Mouse (Mus musculus) retina, embryonic 14.5 days (tissue): ENCODE measurements at regions not wholly inside any gene's neighbourhood (a gene's known extent, or its start where the extent isn't known, plus 50 kb on each side); places are given as distances from the start of the nearest gene placed in this dataset.

Experiments used
- DNase-seq: peaks from one replicate; pipeline ENCODE4 v3.0.0-alpha.2; 2015; ENCODE audit warnings: low spot score

GRCm38 (mm10) chr13:52152221-52152620 is 305.7 kb downstream of the Gadd45g start:
- DNase-seq: no peak

DNA sequence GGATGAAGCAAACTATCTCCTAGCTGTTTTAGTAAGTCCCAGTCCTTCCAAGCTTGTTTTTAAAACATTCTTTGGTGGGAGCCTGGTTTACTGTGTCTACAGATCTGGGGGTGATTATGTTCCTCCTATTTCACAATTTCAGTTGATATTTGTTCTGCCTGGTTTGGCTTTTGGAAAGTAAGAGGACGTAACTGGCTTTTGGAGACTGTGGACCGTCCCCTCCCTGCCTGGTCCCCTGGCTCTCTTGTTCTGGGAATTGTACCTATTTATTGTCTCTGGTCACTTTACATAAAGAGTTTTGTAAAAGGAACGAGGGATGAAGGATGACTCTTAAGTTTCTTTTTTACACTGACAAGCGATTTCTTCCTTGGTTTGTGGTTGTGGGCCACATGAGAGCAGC is 306.6 kb downstream of the Gadd45g start:
- DNase-seq: no peak

DNA sequence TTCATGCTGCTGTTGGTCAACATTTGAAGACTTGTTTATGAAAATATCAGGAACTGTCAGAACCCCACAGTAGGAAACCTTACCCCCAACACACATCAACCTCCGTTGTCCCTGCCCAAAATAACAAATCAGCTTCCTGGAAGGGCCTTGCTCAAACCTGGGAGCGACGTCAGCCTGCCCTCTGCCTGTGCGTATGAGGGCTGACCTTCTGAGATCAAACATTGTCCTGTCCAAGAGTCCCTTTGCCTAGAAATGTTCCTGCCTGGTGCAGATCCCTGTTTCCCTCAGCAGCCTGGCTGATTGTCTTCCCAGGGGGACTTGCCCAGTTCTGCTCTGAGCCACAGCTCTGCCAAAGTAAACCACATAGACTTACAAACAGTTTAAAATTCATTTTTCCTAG is 307.1 kb downstream of the Gadd45g start:
- DNase-seq: no peak

DNA sequence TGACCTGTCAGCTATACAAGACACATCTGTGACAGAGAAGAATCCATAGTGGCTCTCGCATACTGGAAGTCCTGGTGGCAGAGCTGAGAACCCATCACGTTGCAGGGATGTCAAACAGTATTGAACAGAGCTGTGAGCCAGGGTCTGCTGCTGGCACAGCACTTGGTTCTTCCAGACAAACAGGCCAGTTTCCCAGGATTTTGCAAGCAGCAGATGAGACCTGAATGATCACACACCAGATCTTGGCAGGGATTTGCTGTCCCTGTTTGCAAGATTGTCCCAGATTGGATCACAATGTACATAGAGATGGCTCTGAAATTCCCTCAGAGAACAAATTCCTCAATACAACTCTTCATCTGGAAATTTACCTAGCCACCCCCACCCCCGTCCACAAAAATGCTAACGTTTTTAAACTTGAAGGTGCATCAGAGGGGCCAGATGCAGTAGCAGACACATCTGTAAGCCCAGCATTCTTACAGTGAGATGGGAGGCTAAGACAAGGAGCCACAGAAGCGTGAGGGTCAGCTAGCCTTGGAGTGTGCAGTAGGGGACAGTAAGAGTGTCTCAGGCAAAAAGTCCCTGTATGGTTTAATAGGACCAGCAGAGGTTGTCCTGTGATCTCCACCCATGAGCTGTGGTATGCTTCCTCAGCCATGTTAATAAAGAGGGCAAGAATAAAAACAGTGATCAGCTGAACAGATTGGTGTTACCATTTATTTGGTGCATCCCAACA is 307.8 kb downstream of the Gadd45g start:
- no peak for DNase-seq

DNA sequence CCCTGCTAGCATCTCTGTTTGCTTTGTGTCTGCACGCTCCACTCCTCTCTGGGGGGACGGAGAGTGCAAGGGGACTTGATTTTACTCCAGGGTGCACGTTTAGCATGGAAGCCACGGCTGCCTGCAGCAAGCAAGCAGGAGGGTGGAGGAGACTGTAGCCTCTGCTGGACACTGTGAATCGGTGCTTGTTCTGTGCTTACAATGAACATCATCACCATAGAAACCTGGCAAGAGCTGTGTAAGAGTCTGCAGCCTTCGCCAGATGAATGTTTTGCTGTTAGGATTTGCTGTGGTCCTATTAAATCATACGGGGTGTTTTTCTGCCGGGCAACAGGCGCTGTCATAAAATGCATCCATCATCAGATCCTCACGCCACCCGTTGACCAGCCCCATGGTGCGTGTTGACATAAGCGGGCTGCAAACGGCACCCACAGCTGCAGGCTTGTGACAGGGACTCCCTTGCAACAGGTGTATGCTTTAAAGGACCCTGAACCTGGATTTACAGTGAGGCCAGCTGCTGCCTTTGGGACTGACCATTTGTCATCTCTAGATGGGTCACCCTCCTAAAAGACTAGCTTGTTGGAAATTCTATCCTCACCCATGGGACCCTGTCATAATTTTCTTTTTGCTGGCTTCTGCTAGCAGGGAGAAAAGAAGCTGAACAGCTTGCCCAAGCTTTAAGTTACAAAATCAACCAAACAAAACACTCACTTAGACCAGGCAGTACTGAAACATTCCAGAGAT is 308.5 kb downstream of the Gadd45g start:
- no peak for DNase-seq

DNA sequence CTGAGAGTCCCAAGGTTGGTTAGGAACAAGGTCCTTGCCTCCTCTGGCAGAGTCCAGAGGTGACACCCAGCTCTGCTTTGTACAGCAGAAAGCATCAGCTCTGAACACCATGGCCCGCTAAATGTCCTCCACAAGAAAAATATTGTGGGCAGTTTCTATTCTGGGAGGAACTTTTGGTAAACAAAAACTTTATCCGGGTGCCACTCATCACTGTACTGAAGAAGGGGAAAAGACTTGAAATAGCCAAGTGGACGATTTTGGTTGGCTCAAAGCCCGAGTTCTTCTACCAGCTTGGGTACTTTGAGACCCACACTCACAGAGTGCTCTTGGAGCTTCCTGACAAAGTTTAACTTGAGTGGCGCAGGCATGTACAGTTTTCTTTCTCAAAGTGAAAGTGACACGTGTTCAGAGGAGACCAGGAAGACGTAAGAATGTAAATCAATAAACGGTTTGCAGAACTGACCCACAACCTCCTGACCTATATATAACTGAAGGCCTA is 309.2 kb downstream of the Gadd45g start:
- DNase-seq: no peak

GRCm38 (mm10) chr13:52162676-52163075 is 316.2 kb downstream of the Gadd45g start:
- DNase-seq: no peak

DNA sequence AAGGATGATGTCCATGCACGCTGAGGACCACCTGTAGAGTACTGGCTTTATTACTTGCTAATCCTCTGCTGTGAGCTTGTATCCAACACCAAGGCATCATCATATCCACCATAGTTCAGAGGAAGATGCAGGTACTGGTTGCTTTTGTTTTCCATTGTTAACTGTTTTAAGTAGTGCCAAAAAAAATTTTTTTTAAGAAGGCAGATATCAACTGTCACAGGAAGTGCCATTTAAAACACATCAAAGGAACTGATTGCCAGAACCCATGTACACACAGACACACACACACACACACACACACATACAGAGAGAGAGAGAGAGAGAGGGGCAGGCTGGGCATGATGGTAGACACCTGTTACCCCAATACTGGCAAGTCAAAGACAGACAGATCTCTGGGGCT is 319.1 kb downstream of the Gadd45g start:
- no peak for DNase-seq

DNA sequence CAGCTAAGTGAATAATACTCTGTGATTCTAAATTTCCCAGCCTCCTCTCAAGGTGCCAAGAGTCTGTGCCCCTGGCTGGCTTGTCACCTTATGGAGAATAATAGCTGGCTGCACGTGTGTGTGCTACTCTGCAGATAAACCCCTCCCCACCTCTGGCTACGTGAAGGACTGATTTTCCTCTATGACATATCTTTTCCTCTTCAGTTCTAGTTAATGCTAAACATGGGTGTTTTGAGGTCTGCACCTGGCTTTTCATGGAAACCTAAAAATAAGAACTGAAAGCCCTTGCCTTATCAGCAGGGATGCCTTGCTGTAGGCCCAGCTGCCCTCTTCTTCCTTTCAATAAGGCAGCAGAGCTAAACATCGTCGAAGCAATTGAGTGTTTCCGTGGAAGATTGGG is 321.5 kb downstream of the Gadd45g start:
- DNase-seq: no peak

DNA sequence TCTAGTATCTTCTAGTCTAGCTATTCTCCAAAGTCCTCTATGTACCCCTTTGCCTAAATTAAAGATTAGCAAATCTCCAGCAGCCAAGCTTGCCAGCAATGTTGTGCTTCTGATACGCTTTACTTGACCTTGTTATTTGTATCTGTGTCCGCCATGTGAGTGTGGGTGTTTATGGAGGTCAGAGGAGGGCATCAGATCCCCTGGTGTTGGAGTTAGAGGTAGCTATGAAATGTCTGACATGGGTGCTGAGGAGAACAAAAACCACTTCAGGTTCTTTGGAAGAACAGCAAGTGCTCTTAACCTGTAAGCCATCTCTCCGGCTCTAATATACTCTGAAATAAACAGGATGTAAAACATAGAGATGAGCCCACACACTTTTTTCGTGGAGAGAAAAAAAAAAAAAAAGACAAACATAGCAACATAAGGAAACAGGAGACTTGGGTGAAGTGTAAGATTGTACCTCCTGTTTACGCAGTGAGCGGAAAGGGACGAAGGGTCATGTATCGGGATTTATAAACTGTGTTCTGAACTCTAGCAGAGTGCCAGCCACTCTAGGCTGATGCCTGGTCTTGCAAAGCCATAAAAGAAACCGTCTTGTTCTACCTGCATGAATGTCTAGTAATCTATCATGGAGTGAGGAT is 326.3 kb downstream of the Gadd45g start:
- DNase-seq: no peak

DNA sequence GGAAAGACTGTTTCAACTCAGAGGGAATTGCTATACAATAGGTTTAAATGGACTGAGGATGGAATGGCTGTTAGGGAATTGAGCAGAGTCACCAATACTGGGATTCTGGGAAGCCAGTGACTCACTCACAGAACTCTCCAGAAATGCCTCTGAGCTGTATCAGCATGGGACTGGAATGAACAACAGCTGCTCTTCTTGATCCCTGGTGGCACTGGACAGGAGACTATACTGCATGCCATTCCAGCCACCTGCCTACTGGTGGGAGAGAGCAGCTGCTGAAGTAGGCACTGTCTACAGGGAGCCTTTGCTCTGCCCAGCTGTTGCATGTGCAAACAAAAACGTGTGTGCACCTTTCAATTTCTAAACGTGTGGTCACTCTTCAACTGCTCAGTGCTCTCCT is 329.2 kb downstream of the Gadd45g start:
- DNase-seq: no peak

- no peak for DNase-seq
These were observed 333.5 kb downstream of the Gadd45g start for GRCm38 (mm10) chr13:52179977-52180376.

DNA sequence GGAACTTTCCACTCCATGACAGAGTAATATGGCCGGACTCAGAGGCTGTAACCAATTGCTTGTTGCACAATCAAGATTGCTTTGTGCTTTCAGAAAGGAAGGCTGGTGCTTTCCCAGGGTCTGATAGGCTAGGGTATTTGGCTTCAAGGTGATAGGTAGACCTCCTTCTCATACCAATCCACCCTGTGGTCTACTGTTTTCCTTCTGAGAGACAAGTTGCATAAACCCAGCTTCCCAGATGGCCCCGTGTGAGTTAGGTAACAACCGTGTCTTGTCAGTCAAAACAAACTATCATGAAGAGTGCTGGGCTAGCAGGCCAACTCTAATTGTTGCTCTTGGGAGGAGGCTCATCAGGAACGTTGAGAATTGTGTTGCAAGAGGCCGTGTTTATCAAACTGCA is 337.2 kb downstream of the Gadd45g start:
- no peak for DNase-seq

DNA sequence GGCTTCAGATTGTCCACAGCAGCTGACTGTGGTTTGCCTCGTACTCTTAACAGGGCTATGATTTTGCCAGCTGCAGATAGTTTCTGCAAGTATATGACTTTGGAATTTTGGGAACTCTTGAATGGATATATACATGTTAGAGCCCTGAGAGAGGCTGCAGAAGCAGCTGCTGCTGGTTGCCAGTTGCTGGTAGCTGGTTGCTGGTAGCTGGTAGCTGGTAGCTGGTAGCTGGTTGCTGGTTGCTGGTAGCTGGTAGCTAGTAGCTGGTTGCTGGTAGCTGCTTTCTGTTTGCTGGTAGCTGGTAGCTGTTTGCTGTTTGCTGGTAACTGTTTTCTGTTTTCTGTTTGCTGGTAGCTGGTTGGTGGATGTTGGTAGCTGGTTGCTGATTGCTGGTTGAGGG is 339.1 kb downstream of the Gadd45g start:
- DNase-seq: no peak

- DNase-seq: no peak
These were observed 341.5 kb downstream of the Gadd45g start for GRCm38 (mm10) chr13:52187841-52188604.

GRCm38 (mm10) chr13:52188605-52189003 is 342.1 kb downstream of the Gadd45g start:
- DNase-seq: no peak

- no peak for DNase-seq
These were observed 341.6 kb downstream of the Diras2 start for GRCm38 (mm10) chr13:52189382-52189923.

GRCm38 (mm10) chr13:52190256-52190655 is 340.8 kb downstream of the Diras2 start:
- DNase-seq: no peak

- no peak for DNase-seq
These were observed 340.1 kb downstream of the Diras2 start for GRCm38 (mm10) chr13:52190848-52191590.

DNA sequence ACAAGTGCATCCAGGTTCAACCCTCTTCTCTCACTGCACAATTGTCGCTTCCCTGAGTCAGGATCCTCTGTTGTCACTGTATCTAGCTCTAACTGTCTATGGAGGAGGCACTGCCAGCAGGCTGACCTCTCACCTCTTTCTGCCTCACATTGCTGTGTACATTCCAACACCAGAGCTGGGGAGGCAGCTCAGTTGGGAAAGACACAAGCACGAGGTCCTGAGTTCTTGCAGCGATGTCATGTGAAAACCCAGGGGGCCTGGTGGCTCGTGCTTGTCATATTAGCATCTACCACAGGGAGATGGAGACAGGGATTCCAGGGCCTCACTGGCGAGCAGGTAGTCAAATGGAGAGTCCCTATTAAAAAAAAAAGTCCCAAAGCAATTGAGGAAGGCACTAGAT is 334.2 kb downstream of the Diras2 start:
- DNase-seq: no peak

GRCm38 (mm10) chr13:52198649-52199348 is 332.3 kb downstream of the Diras2 start:
- DNase-seq: no peak
